Mouse (Mus musculus) kidney, embryonic 16.5 days (tissue): ENCODE measurements at regions not wholly inside any gene's neighbourhood (a gene's known extent, or its start where the extent isn't known, plus 50 kb on each side); places are given as distances from the start of the nearest gene placed in this dataset.

Experiments
- ATAC-seq: fragments of 200-750 bp; cut with Nextera tagmentation; 2 replicates; pipeline ENCODE4 v1.8.0; 2017; ENCODE audit warnings: moderate TSS enrichment; ENCODE audit not compliant: low FRiP score, low TSS enrichment
- H3K27ac ChIP-seq: fragments of 300-500 bp; sonication (generic); 2 replicates; pipeline ENCODE4 v1.5.1; 2014; ENCODE audit warnings: low read length
- H3K27me3 ChIP-seq: fragments of 300-500 bp; sonication (generic); 2 replicates; pipeline ENCODE4 v1.6.1; 2014; ENCODE audit warnings: low read length, control low read depth, mixed read lengths; ENCODE audit not compliant: insufficient read depth
- H3K36me3 ChIP-seq: fragments of 300-500 bp; sonication (generic); 2 replicates; pipeline ENCODE4 v1.6.1; 2014; ENCODE audit warnings: low read length, control low read depth, mixed read lengths; ENCODE audit not compliant: insufficient read depth
- H3K4me1 ChIP-seq: fragments of 300-500 bp; sonication (generic); 2 replicates; pipeline ENCODE4 v1.6.1; 2014; ENCODE audit warnings: low read length, control low read depth, mixed read lengths; ENCODE audit not compliant: insufficient read depth
- H3K4me2 ChIP-seq: fragments of 300-500 bp; sonication (generic); replicated peaks from 2 replicates; pipeline ENCODE4 v1.6.1; 2014; ENCODE audit warnings: low read depth, low read length
- H3K4me3 ChIP-seq: fragments of 300-500 bp; sonication (generic); 2 replicates; pipeline ENCODE4 v1.5.1; 2014; ENCODE audit warnings: mild to moderate bottlenecking, low read length
- H3K9ac ChIP-seq: fragments of 300-500 bp; sonication (generic); replicated peaks from 2 replicates; pipeline ENCODE4 v1.6.1; 2014; ENCODE audit warnings: low read length
- H3K9me3 ChIP-seq: fragments of 300-500 bp; sonication (generic); 2 replicates; pipeline ENCODE4 v1.6.1; 2016; ENCODE audit warnings: low read length, control low read depth
- WGBS: fragments of 180-500 bp; shearing (Covaris S2); extraction: QIAGEN DNeasy Blood & Tissue Kit; methylation state at CpG from one replicate; pipeline ENCODE4 v1.1.7; 2014; 5-methylcytosine and 5-hydroxymethylcytosine counted together

- no peak overlapping the region for H3K4me2 ChIP-seq
- H3K36me3 ChIP-seq, result no peaks in the 10 kb centered on the region
- H3K4me1 ChIP-seq, result no peaks in the 10 kb centered on the region
- H3K4me3 ChIP-seq, result no peak overlapping the region
- no peaks in the 10 kb centered on the region for H3K27me3 ChIP-seq
- no peaks in the 10 kb centered on the region for H3K9me3 ChIP-seq
- ATAC-seq, result no peak
- no peak overlapping the region for H3K27ac ChIP-seq
- 46% methylated on average over 7 of the region's 7 CpGs for WGBS
- H3K9ac ChIP-seq, result no peak overlapping the region
These were observed 130.9 kb downstream of the Hhipl2 start for GRCm38 (mm10) chr1:183548752-183549387.

- H3K27ac ChIP-seq, result no peak overlapping the region
- ATAC-seq, result no peak
- WGBS, result 96% methylated on average over 4 of the region's 4 CpGs
- no peak overlapping the region for H3K4me2 ChIP-seq
- no peaks in the 10 kb centered on the region for H3K4me1 ChIP-seq
- H3K4me3 ChIP-seq, result no peak overlapping the region
- no peak overlapping the region for H3K9ac ChIP-seq
- H3K36me3 ChIP-seq, result no peaks in the 10 kb centered on the region
- no peaks in the 10 kb centered on the region for H3K9me3 ChIP-seq
- H3K27me3 ChIP-seq, result no peaks in the 10 kb centered on the region
These were observed 134.6 kb downstream of the Hhipl2 start for GRCm38 (mm10) chr1:183552617-183553016.

GRCm38 (mm10) chr1:183553219-183553618 lies 135.2 kb downstream of the Hhipl2 start:
- Histone ChIP-seq H3K27me3 (no peaks in the 10 kb centered on the region), H3K4me1 (no peaks in the 10 kb centered on the region), H3K9ac (no peak overlapping the region), H3K27ac (no peak overlapping the region), H3K36me3 (no peaks in the 10 kb centered on the region), H3K4me2 (no peak overlapping the region), H3K9me3 (no peaks in the 10 kb centered on the region), H3K4me3 (no peak overlapping the region)
- no peak for ATAC-seq
- WGBS, result 86% methylated on average over 8 of the region's 8 CpGs

GRCm38 (mm10) chr1:183562853-183563252 lies 144.8 kb downstream of the Hhipl2 start:
- no peak for ATAC-seq

GRCm38 (mm10) chr1:183573621-183574585 lies 155.9 kb downstream of the Hhipl2 start:
- H3K4me2 ChIP-seq, result no peak overlapping the region
- H3K9me3 ChIP-seq, result no peaks in the 10 kb centered on the region
- H3K36me3 ChIP-seq, result no peaks in the 10 kb centered on the region
- H3K4me3 ChIP-seq, result no peak overlapping the region
- no peaks in the 10 kb centered on the region for H3K27me3 ChIP-seq
- WGBS, result 74% methylated on average over 10 of the region's 10 CpGs
- H3K27ac ChIP-seq, result no peak overlapping the region
- H3K4me1 ChIP-seq, result no peaks in the 10 kb centered on the region
- no peak overlapping the region for H3K9ac ChIP-seq
- no peak for ATAC-seq

More at GRCm38 (mm10) chr1:183562853-183563252, 144.8 kb downstream of the Hhipl2 start:
- Histone ChIP-seq H3K4me1 (no peaks in the 10 kb centered on the region), H3K27ac (no peak overlapping the region), H3K9ac (no peak overlapping the region), H3K36me3 (no peaks in the 10 kb centered on the region), H3K9me3 (peaks cover 4% of the 10 kb centered on the region; the same call in 1 of the 2 replicates), H3K4me3 (no peak overlapping the region), H3K27me3 (no peaks in the 10 kb centered on the region), H3K4me2 (no peak overlapping the region)
- 86% methylated on average over 3 of the region's 3 CpGs for WGBS

GRCm38 (mm10) chr1:183584861-183585260 lies 166.8 kb downstream of the Hhipl2 start:
- Histone ChIP-seq H3K27me3 (no peaks in the 10 kb centered on the region), H3K36me3 (no peaks in the 10 kb centered on the region), H3K4me1 (no peaks in the 10 kb centered on the region), H3K27ac (no peak overlapping the region), H3K9ac (no peak overlapping the region), H3K4me3 (no peak overlapping the region), H3K9me3 (no peaks in the 10 kb centered on the region), H3K4me2 (no peak overlapping the region)
- ATAC-seq, result no peak
- 66% methylated on average over 6 of the region's 6 CpGs for WGBS

- Histone ChIP-seq H3K4me3 (no peak overlapping the region), H3K9ac (no peak overlapping the region), H3K27ac (no peak overlapping the region), H3K4me2 (no peak overlapping the region), H3K27me3 (no peaks in the 10 kb centered on the region), H3K9me3 (no peaks in the 10 kb centered on the region), H3K36me3 (no peaks in the 10 kb centered on the region), H3K4me1 (no peaks in the 10 kb centered on the region)
- ATAC-seq, result no peak
- 82% methylated on average over 4 of the region's 4 CpGs for WGBS
These were observed 168.4 kb downstream of the Hhipl2 start for GRCm38 (mm10) chr1:183586406-183586805.

GRCm38 (mm10) chr1:183595306-183595705 lies 177.3 kb downstream of the Hhipl2 start:
- WGBS, result 56% methylated on average over 5 of the region's 5 CpGs
- no peaks in the 10 kb centered on the region for H3K4me1 ChIP-seq
- H3K36me3 ChIP-seq, result no peaks in the 10 kb centered on the region
- no peak overlapping the region for H3K4me3 ChIP-seq
- no peaks in the 10 kb centered on the region for H3K9me3 ChIP-seq
- no peak for ATAC-seq
- H3K4me2 ChIP-seq, result no peak overlapping the region
- no peak overlapping the region for H3K27ac ChIP-seq
- H3K27me3 ChIP-seq, result no peaks in the 10 kb centered on the region
- H3K9ac ChIP-seq, result no peak overlapping the region

- Histone ChIP-seq H3K4me2 (no peak overlapping the region), H3K4me1 (no peaks in the 10 kb centered on the region), H3K9ac (no peak overlapping the region), H3K9me3 (no peaks in the 10 kb centered on the region), H3K27me3 (no peaks in the 10 kb centered on the region), H3K36me3 (no peaks in the 10 kb centered on the region), H3K4me3 (no peak overlapping the region), H3K27ac (no peak overlapping the region)
- WGBS, result 75% methylated on average over 8 of the region's 8 CpGs
- ATAC-seq, result no peak
These were observed 182.5 kb downstream of the Hhipl2 start for GRCm38 (mm10) chr1:183600466-183600865.
